Mouse (Mus musculus) lung, postnatal 36 days (tissue): Measurements from ENCODE around the gene Hacl1.

Source experiments
- DNase-seq: peaks from one replicate; pipeline ENCODE4 v3.0.0; 2022; ENCODE audit warnings: mixed read lengths

Gene Hacl1

GRCm38 (mm10) chr14:31640890-31641505 is at the start of gene Hacl1, which contains the start of gene Btd:
Gene Hacl1 (minus strand): TSS chr14:31641286.
Gene Btd (plus strand): TSS chr14:31641028.
- peak; percentile 96 for DNase-seq

GRCm38 (mm10) chr14:31686231-31686630 is 45.1 kb upstream of the Hacl1 start:
- DNase-seq: no peak

DNA sequence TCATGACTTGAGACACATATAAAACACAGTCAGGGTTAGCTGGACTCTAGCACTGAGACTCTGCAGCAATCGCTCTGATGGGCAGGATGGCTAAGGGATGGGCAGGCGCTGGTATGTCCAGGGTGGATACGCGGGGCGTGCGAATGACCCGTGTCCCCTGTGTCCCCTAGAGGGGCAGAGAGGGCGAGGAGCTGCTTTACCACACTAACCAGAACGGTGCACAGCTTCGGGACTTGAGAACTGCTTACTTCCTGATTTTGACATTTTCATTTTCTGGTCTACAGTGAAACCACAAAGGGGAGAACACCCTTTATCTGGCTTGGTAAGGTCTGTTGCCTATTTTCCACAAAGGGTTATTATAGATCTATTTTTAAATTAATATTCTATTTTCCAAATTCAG is 44.6 kb upstream of the Hacl1 start:
- DNase-seq: no peak

GRCm38 (mm10) chr14:31684343-31685040 is 43.4 kb upstream of the Hacl1 start:
- DNase-seq: no peak

DNA sequence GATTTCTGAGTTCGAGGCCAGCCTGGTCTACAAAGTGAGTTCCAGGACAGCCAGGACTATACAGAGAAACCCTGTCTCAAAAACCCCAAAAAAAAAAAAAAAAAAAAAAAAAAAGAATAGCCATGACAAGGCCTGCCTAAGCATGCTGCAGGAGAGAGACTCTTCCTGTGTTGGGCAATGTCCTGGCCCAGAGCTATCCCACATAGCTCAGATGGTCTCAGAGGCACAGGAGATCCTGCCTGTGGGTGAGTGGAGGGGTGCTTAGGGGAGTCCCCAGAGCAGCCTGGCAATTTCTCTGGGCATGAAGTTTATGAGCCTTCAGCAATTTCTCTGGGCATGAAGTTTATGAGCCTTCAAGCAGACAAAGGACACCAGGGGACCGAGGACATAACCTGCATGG is 42.5 kb upstream of the Hacl1 start:
- DNase-seq: no peak

GRCm38 (mm10) chr14:31681931-31682555 is 41.0 kb upstream of the Hacl1 start:
- DNase-seq: no peak

DNA sequence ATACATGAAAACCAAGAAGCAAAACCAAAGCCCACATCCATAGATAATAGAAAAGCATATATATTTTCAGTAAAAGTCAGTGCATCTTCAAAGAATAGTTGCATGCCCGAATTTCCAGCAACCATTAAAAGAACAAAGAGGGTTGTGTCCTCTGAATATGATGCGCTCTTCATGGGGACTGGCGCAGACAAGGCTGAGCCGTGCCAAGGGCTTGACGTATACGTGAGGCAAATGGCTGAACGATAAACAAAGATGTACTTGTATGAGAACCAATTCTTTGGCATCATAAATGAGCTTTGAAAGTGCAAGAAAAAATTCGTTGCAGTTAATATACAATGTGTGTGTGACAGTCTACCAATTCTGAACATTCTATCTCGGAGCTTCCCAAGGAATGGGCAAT is 40.2 kb upstream of the Hacl1 start:
- DNase-seq: no peak

DNA sequence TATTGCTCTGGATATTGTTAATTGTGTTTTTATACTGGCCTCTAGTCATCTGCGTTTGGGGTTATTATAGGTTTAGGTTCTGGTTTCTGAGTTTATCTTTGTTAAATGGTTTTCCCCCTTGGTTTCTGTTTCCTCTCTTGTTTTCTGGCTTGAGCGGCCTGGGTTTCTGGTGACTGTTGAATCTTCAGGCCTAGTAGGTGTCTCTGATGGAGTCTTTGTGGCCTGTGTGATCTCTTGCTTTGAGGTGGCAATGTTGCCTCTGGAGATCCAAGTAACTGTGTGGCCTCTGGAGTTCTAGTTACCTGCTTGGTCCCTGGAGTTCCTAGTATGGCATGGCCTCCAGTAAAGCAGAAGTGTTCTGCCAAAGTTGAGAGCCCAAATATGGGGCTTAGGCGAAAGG is 39.6 kb upstream of the Hacl1 start:
- no peak for DNase-seq

DNA sequence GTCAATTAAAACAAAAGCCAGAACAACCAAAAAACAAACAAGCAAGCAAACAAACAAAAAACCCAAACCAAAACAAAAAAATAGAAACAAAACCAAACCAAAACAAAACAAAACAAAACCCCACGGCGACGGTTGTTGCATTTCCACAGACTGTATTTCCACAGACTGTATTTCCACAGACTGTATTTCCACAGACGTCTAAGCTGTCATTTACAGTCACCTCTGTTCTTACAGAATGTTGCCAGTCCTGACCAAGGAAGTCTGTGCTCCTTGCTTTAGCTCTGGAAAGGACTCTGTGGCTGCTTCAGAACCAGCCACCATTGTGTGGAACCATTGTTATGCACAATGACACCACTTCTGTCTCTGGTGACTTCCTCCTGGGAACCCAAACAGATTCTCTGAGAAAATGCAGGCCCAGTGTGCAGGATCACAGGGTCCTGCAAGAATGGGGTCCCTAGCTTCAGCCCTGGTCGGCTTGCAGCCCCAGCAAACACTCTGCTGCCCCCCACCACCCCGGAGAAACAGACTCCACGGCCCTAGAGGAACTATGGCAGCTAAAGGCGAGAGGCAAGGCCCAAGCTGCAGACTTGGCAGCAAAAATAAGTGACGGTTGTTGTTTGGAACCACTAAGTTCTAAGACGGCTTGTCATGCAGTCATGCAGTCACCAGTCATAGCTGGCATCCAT is 30.7 kb upstream of the Hacl1 start:
- DNase-seq: no peak

DNA sequence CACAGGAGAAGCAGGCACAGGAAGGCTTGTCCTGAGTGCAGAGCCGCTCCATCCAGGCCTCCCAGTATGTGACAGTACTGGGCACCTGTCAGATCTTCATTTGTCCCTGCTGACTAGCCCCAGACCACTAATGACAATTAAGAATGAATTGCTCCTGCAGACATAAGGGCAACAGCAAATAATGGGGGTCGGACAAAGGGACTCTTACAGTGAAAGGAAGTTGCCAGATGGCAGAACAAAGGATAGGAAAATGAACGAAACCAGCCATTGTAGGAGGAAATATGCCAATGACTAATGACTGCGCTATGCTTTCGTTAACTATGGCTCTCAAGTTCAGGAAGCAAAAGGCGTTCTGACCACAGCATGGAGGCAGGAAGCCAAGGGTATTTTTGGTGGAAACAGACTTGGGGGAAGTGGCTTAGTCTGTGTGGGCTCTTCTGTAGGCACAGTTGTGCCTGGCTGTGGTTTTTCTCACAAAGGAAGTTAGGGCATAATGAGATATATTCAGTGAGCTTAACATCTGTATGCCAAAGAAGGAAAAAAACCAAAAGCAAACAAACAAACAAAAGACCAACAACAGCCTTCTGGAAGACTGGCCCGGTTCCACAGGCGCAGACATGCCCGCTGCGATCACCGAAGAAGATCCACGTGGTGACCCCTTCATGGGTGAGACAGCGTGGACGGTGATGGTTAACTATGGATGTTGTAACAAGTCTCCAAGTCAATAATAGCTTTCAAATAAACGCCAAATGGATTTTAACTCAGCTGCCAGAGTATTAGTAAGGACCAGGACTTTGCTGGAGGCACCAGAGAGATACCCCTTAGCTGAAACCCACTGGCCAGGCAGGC is 28.8 kb upstream of the Hacl1 start:
- DNase-seq: peak; percentile 79

- peak; percentile 78 for DNase-seq
Measured at GRCm38 (mm10) chr14:31669161-31669611, 28.1 kb upstream of the Hacl1 start.

GRCm38 (mm10) chr14:31668326-31668725 is 27.2 kb upstream of the Hacl1 start:
- DNase-seq: no peak

DNA sequence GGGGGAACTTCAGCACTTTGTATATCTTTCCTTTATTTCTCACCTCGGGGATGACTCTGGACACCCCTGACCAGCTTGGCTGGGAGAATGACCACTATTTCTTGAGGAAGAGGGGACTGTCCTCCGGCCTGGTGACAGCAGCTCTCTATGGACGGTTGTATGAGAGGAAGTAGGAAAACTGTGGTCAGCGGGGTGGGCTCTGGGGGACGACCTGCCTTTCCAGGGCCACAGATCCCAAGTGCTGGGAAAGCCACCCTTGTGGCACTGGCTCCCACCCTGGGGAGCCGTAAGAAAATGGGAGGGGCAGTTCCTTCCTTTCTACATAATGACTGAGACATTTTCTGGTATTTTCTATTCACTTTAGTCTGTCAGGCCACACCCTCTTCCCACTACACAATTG is 26.7 kb upstream of the Hacl1 start:
- DNase-seq: no peak

DNA sequence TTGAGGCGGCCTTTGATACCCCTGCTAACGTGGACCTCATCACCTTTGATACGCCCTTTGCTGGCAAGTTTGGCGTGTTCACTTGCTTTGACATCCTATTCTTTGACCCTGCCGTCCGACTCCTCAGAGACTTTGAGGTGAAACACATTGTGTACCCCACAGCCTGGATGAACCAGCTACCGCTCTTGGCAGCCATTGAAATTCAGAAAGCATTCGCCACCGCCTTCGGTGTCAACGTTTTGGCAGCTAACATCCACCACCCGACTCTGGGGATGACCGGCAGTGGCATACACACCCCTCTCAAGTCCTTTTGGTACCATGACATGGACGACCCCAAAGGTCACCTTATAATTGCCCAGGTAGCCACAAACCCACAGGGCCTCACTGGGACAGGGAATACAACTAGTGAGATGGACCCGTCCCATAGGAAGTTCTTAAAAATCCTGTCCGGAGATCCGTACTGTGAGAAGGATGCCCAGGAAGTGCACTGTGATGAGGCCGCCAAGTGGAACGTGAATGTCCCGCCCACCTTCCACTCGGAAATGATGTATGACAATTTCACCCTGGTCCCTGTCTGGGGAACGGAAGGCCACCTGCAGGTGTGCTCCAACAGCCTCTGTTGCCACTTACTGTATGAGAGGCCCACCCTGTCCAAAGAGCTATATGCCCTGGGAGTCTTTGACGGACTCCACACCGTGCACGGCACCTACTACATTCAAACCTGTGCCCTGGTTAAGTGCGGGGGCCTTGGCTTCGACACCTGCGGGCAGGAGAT is 26.0 kb upstream of the Hacl1 start:
- no peak for DNase-seq

- no peak for DNase-seq
Measured at GRCm38 (mm10) chr14:31665566-31665940, 24.5 kb upstream of the Hacl1 start.

- no peak for DNase-seq
Measured at GRCm38 (mm10) chr14:31664903-31665565, 23.9 kb upstream of the Hacl1 start.

DNA sequence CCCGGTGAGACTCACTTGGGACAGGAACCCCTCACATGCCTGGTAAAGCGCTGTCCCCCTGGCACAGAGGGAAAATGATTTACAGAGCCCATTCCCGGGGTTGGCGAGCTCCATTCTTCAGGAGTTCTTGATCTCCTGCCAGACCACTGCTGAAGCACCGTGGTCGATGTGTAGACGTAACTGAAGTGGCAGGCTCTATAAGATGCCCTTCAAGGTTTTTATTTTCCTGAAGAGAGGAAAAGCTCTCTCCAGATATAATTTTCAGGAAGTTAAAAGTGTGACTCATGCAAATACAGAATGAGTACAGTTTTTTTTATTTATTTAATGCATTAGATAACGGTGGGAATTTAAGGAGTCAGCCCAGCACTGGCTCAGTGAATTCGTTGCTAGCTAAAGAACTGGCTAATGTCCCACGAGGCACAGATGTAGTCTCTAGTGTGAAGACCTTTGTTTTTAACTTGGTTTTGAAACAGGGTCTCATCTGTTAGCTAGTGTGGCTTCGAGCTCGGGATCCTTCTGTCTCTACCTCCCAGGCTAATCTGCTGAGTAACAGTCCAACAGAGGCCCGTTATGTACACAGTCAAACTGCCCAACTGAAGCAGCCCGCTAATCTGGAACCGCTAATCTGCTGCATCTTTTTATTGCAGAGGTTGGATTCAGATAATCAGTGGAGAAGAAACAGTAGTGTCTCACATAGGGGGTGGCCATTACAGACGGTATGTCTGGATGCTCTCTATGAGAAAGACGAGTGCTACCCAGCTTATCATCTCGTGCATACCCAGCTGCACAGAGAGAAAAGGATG is 23.2 kb upstream of the Hacl1 start:
- DNase-seq: no peak

DNA sequence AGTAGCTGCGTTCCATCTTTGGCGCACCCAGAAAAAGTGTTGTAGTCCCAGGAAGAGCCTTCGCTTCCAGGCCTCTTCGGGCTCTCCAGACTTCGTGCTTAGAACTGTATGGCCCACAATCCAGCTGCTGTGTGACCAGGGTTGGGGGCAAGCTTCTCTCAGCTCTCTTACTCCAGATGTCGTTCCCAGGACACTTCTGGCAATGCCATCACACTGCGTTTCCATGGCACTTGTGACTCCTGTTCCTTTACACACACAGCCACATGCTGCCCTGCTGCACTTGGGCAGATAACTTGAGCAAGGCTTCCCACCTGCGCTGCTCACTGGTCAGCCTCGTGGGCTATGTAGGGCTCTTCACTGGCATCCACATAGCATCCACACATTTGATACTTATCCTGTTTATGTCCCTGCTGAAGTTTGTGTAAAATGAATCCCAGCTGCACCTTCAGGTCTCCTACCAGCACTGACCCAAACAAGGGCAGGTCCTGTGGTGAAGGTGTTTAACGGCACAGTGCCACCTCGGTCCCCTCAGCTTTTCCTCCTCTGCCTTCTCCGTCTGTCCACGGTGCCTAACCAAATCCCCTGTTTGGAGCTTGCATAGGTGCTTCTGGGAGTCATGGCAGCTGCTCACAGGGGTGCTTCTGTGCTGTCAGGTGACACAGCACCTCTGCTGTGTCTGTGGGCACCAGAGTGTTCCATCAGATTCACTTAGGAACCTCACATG is 22.5 kb upstream of the Hacl1 start:
- DNase-seq: no peak

DNA sequence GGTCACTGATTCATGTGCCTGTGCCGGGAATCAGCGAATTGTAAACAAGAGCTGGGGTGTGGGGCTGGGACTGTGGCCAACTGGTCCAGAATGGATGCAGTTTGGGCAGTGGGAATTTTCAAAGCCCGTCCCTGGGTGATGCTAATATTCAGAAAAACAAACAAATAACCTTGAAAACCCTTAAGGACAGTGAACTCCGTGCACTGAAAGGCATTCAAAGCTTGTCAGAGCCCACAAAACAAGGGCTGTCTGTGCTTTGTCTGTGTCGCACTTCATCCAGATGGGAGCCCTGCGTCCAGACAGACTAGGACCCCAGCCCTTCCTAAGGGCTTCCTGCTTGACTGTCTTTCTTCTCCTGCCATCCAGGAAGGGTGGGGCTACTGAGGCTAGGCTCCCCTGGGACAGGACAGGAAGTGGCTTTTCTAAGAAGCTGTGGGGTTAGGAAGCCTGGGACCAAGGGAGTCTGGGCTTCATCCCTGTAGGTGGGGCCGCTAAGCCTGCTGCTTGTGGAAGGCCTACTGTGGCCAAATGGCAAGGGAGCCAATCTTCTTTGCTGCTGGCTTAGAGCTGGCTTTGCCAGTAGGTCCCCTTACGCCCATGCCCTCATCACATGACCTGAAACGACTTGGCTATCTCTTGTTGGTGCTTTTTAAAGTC is 21.6 kb upstream of the Hacl1 start:
- peak; percentile 92 for DNase-seq
